Mouse (Mus musculus) megakaryocyte-erythroid progenitor cell, adult 5-6 weeks (primary cell): ENCODE results near the gene Gm10666. TPM values are rescaled to one million over a fixed set of nuclear protein-coding genes. Genes with fewer than 3 reads are reported as not detected.
"Not testable (repeated sequence)": the region's sequence is repeated elsewhere in the genome, so short reads cannot be mapped to it uniquely, and the experiment has no call there.

Experiments used
- ATAC-seq: replicated peaks from 2 replicates; pipeline ENCODE4 v1.8.0; 2016; ENCODE audit warnings: mild to moderate bottlenecking, inconsistent platforms; ENCODE audit not compliant: severe bottlenecking, poor library complexity, low FRiP score, low TSS enrichment
- total RNA-seq, 2 experiments: library from RNA; stranded (forward) in 1 of 2; stranded (reverse) in 1 of 2; fragments of 200-1000, 215-1000 nt in 1 of 2; fragments of >200 nt in 1 of 2; fragmentation: Nextera tagmentation in 1 of 2; gene quantifications; 2 replicates each; pipeline ENCODE4 v1.2.3; 2014 to 2017

Gm10666 gene
- total RNA-seq (2014; fragmentation: Nextera tagmentation), result not detected in 2 replicates
- total RNA-seq (2017), result not detected in 2 replicates

DNA sequence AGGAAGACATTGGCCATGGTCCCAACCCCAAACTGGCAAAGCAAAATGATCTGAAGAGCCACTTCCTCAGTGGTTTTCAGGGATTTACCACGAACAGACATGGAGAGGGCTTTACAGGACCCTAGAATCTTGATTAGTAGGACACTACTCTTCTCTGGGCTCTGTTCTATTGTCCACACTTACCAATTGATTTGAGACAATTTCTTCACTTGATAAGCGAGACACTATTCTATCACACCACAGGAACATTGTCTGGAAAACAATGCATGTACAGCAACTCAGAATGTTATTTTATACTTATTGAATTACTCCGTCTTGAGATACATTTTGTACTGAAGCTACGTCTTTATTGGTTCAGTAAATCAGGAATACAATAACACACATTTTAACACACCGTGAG is at the start of gene Gm10666:
Gene Gm10666 (minus strand): TSS at position 101 of the 400 bp plus-strand sequence.
- ATAC-seq, result not testable (repeated sequence)

- not testable (repeated sequence) for ATAC-seq
Observed at GRCm38 (mm10) chr7:22163935-22164334, 29.4 kb upstream of the Gm10666 start, which contains the start of gene Vmn1r142. Gene Vmn1r142, minus strand, starts transcription at chr7:22164035.

DNA sequence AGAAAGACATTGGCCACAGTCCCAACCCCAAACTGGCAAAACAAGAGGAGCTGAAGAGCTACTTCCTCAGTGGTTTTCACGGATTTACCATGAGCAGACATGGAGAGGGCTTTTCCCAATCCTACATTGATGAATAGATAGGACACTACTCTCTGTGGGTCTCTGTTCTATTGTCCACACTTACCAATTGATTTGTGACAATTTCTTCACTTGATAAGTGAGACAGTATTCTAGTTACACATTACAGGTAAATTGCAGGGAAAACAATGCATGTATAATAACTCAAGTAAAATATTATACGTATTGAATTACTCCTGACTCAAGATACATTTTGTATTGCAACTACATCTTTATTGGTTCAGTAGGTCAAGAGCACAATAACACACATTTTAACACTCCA is 16.4 kb downstream of the Gm10666 start, which contains the start of gene Gm16451:
Gene Gm16451 (minus strand): TSS at position 101 of the 400 bp plus-strand sequence.
- not testable (repeated sequence) for ATAC-seq

Other genes with a start within 250 kb of the Gm10666 start
- not detected in 2 replicates for gene Gm5891, start 213.4 kb downstream of the Gm10666 start, total RNA-seq (2014; fragmentation: Nextera tagmentation)
- gene Gm5891, start 213.4 kb downstream of the Gm10666 start, total RNA-seq (2017), result not detected in 2 replicates
- gene Vmn1r137, start 140.2 kb downstream of the Gm10666 start, total RNA-seq (2014; fragmentation: Nextera tagmentation), result not detected in 2 replicates
- not detected in 2 replicates for gene Vmn1r137, start 140.2 kb downstream of the Gm10666 start, total RNA-seq (2017)
- gene Vmn1r138, start 105.8 kb downstream of the Gm10666 start, total RNA-seq (2014; fragmentation: Nextera tagmentation), result not detected in 2 replicates
- not detected in 2 replicates for gene Vmn1r138, start 105.8 kb downstream of the Gm10666 start, total RNA-seq (2017)
- gene Gm6176, start 78.4 kb downstream of the Gm10666 start, total RNA-seq (2014; fragmentation: Nextera tagmentation), result not detected in 2 replicates
- not detected in 2 replicates for gene Gm6176, start 78.4 kb downstream of the Gm10666 start, total RNA-seq (2017)
- not detected in 2 replicates for gene Vmn1r139, start 65.7 kb downstream of the Gm10666 start, total RNA-seq (2014; fragmentation: Nextera tagmentation)
- gene Vmn1r139, start 65.7 kb downstream of the Gm10666 start, total RNA-seq (2017), result not detected in 2 replicates
- not detected in 2 replicates for gene Gm16451, start 16.5 kb downstream of the Gm10666 start, total RNA-seq (2014; fragmentation: Nextera tagmentation)
- not detected in 2 replicates for gene Gm16451, start 16.5 kb downstream of the Gm10666 start, total RNA-seq (2017)
- not detected in 2 replicates for gene Vmn1r142, start 29.3 kb upstream of the Gm10666 start, total RNA-seq (2014; fragmentation: Nextera tagmentation)
- not detected in 2 replicates for gene Vmn1r142, start 29.3 kb upstream of the Gm10666 start, total RNA-seq (2017)
- gene Vmn1r143, start 54.6 kb upstream of the Gm10666 start, total RNA-seq (2014; fragmentation: Nextera tagmentation), result not detected in 2 replicates
- not detected in 2 replicates for gene Vmn1r143, start 54.6 kb upstream of the Gm10666 start, total RNA-seq (2017)
- not detected in 2 replicates for gene Gm8653, start 66.5 kb upstream of the Gm10666 start, total RNA-seq (2014; fragmentation: Nextera tagmentation)
- gene Gm8653, start 66.5 kb upstream of the Gm10666 start, total RNA-seq (2017), result not detected in 2 replicates
- gene Gm8453, start 94.7 kb upstream of the Gm10666 start, total RNA-seq (2014; fragmentation: Nextera tagmentation), result not detected in 2 replicates
- gene Gm8453, start 94.7 kb upstream of the Gm10666 start, total RNA-seq (2017), result not detected in 2 replicates
- not detected in 2 replicates for gene Gm4187, start 195.0 kb upstream of the Gm10666 start, total RNA-seq (2014; fragmentation: Nextera tagmentation)
- not detected in 2 replicates for gene Gm4187, start 195.0 kb upstream of the Gm10666 start, total RNA-seq (2017)
- gene Gm8660, start 236.3 kb upstream of the Gm10666 start, total RNA-seq (2014; fragmentation: Nextera tagmentation), result not detected in 2 replicates
- gene Gm8660, start 236.3 kb upstream of the Gm10666 start, total RNA-seq (2017), result not detected in 2 replicates